In genomic region chr19:42937544-42937943, GRCm38 (mm10) we compare ENCODE assay signal across 15 mouse cellular contexts.
DNase-seq lines count a peak whose midpoint lies in the region; ATAC-seq and TF ChIP-seq lines count a peak whose summit lies in the region.
"Had no signal": no experiment of that assay in that cellular context is flagged by ENCODE, and none has a peak within 500 bp of the region (broad histone marks: within the 10 kb centered on the region; RNA-seq: fewer than 3 reads in every experiment).

No protein-coding gene starts in this region.

- WGBS in kidney, adult 2 months, result 88% methylated on average over 1 of the region's 1 CpGs
- WGBS in midbrain, embryonic 11.5 days, result 73% methylated on average over 1 of the region's 1 CpGs
- 48% methylated on average over 1 of the region's 1 CpGs for WGBS in midbrain, embryonic 10.5 days

- no peak overlapping the region for H3K4me2 ChIP-seq in midbrain, embryonic 11.5 days
- H3K4me2 ChIP-seq: liver, embryonic 12.5 days had no signal

- H3K36me3 ChIP-seq in kidney, adult 2 months (ENCODE audit: control insufficient read depth, insufficient read depth, low read length), result no peaks in the 10 kb centered on the region
- no peaks in the 10 kb centered on the region for H3K36me3 ChIP-seq in midbrain, embryonic 11.5 days (ENCODE audit: control insufficient read depth, insufficient read depth, low read length)
- H3K36me3 ChIP-seq in midbrain, embryonic 10.5 days, result 0 out of 2 replicates have a peak, but pooled peaks cover under 1% of the 10 kb centered on the region
- H3K36me3 ChIP-seq: liver, embryonic 12.5 days had no signal

- peak; percentile 3 for DNase-seq in kidney, adult 2 months
- DNase-seq in kidney, adult 11 months, result no peak
- DNase-seq in midbrain, embryonic 11.5 days (ENCODE audit: low spot score, missing footprints), result peak; percentile 83
- no peak for DNase-seq in midbrain, embryonic 10.5 days (ENCODE audit: low spot score)
- DNase-seq in kidney, postnatal 4 days, result peak; percentile 12 to 22
- no peak for DNase-seq in cerebellum, adult 8-10 months
- DNase-seq: gastrocnemius, postnatal 25 days; right cerebral cortex, adult 18-20 months; spleen, adult 18-20 months had no signal

- no peaks in the 10 kb centered on the region for H3K27me3 ChIP-seq in kidney, adult 2 months (replicated peaks; ENCODE audit: control insufficient read depth, insufficient read depth, low read length)
- H3K27me3 ChIP-seq in midbrain, embryonic 11.5 days (ENCODE audit: control insufficient read depth, insufficient read depth, low read length), result no peaks in the 10 kb centered on the region
- 0 out of 2 replicates have a peak, but pooled peaks cover 7% of the 10 kb centered on the region for H3K27me3 ChIP-seq in midbrain, embryonic 10.5 days (ENCODE audit: low read depth, poor library complexity, severe bottlenecking)
- H3K27me3 ChIP-seq: liver, embryonic 12.5 days had no signal

- no peak for TF ChIP-seq CTCF in kidney, adult 2 months (conservative IDR thresholded peaks at IDR 0.05; ENCODE audit: insufficient read depth, insufficient read length, low read depth, low read length)

- TF ChIP-seq POLR2A in kidney, adult 2 months (IDR thresholded peaks at IDR 0.05; ENCODE audit: low read depth, low read length), result no peak

- H3K27ac ChIP-seq in kidney, adult 2 months (ENCODE audit: insufficient read depth, low read depth, low read length), result no peak overlapping the region
- no peak overlapping the region for H3K27ac ChIP-seq in midbrain, embryonic 11.5 days (ENCODE audit: low read depth, low read length)
- H3K27ac ChIP-seq in midbrain, embryonic 10.5 days (replicated peaks), result no peak overlapping the region
- H3K27ac ChIP-seq: left cerebral cortex, adult 2 months; liver, embryonic 12.5 days had no signal

- no peak for ATAC-seq in midbrain, embryonic 11.5 days (ENCODE audit: low FRiP score)
- no peak for ATAC-seq in CD4-positive, CD25-positive, alpha-beta regulatory T cell, adult 4 months
- ATAC-seq: activated CD4-positive, CD25-positive, alpha-beta regulatory T cell, adult 4 months; liver, embryonic 12.5 days had no signal

- no peak overlapping the region for H3K4me3 ChIP-seq in kidney, adult 2 months (ENCODE audit: insufficient read depth, low read depth, low read length)
- H3K4me3 ChIP-seq in midbrain, embryonic 11.5 days (ENCODE audit: low read depth, low read length), result no peak overlapping the region
- H3K4me3 ChIP-seq in midbrain, embryonic 10.5 days, result no peak overlapping the region
- H3K4me3 ChIP-seq: erythroblast, embryonic 14.5 days; left cerebral cortex, adult 2 months; liver, embryonic 12.5 days; megakaryocyte, embryonic 14.5 days had no signal

- no peaks in the 10 kb centered on the region for H3K4me1 ChIP-seq in kidney, adult 2 months (ENCODE audit: control insufficient read depth, insufficient read depth, low read length)
- peaks cover 5% of the 10 kb centered on the region; the same call in 1 of the 2 replicates for H3K4me1 ChIP-seq in midbrain, embryonic 11.5 days (ENCODE audit: control insufficient read depth, insufficient read depth, low read length)
- peaks cover 21% of the 10 kb centered on the region for H3K4me1 ChIP-seq in midbrain, embryonic 10.5 days
- H3K4me1 ChIP-seq: liver, embryonic 12.5 days; megakaryocyte, embryonic 14.5 days had no signal

- no peak overlapping the region for H3K9ac ChIP-seq in midbrain, embryonic 11.5 days (ENCODE audit: low read length)
- H3K9ac ChIP-seq: liver, embryonic 12.5 days had no signal

- H3K9me3 ChIP-seq in midbrain, embryonic 11.5 days (ENCODE audit: control insufficient read depth, low read length), result peaks cover 6% of the 10 kb centered on the region; the same call in 1 of the 2 replicates
- H3K9me3 ChIP-seq in midbrain, embryonic 10.5 days (replicated peaks), result peaks cover 8% of the 10 kb centered on the region
- H3K9me3 ChIP-seq: liver, embryonic 12.5 days had no signal

Comparison
In these comparisons a context has a peak if more than half of its experiments do, and no peak if none do; other contexts are left out.
1. DNase-seq: peak in kidney, adult 2 months (single experiment), midbrain, embryonic 11.5 days (single experiment) and kidney, postnatal 4 days (2 of 2); none in kidney, adult 11 months (single experiment), midbrain, embryonic 10.5 days (single experiment) and cerebellum, adult 8-10 months (single experiment).